Comparison of ENCODE assay signal across 7 mouse cellular contexts in genomic region chr6:115992981-115993380, GRCm38 (mm10). TPM values are rescaled to one million over a fixed set of nuclear protein-coding genes. Genes with fewer than 3 reads are reported as not detected.
DNase-seq lines count a peak whose midpoint lies in the region; ATAC-seq and TF ChIP-seq lines count a peak whose summit lies in the region.

No protein-coding gene starts in this region.

- no peaks in the 10 kb centered on the region for H3K9me3 ChIP-seq in lung, postnatal 0 days (ENCODE audit: low read length)
- no peaks in the 10 kb centered on the region for H3K9me3 ChIP-seq in forebrain, embryonic 15.5 days
- H3K9me3 ChIP-seq in limb, embryonic 15.5 days, result no peaks in the 10 kb centered on the region
- no peaks in the 10 kb centered on the region for H3K9me3 ChIP-seq in stomach, postnatal 0 days (ENCODE audit: control insufficient read depth, low read length)

- ATAC-seq in lung, postnatal 0 days, result no peak
- ATAC-seq in forebrain, embryonic 15.5 days (replicated peaks), result no peak
- no peak for ATAC-seq in limb, embryonic 15.5 days (ENCODE audit: insufficient number of reproducible peaks, low FRiP score, low TSS enrichment, low read depth)
- no peak for ATAC-seq in stomach, postnatal 0 days (ENCODE audit: low FRiP score, low TSS enrichment)

- H3K9ac ChIP-seq in lung, postnatal 0 days (replicated peaks; ENCODE audit: low read depth), result peak overlapping the region; percentile 58
- H3K9ac ChIP-seq in forebrain, embryonic 15.5 days (replicated peaks), result peak overlapping the region; percentile 45
- H3K9ac ChIP-seq in limb, embryonic 15.5 days, result no peak overlapping the region
- H3K9ac ChIP-seq in stomach, postnatal 0 days (ENCODE audit: low read length), result peak overlapping the region; percentile 68

- H3K27me3 ChIP-seq in lung, postnatal 0 days (replicated peaks; ENCODE audit: insufficient read depth, low read length), result no peaks in the 10 kb centered on the region
- peaks cover 23% of the 10 kb centered on the region for H3K27me3 ChIP-seq in forebrain, embryonic 15.5 days
- peaks cover 42% of the 10 kb centered on the region for H3K27me3 ChIP-seq in limb, embryonic 15.5 days
- H3K27me3 ChIP-seq in stomach, postnatal 0 days (ENCODE audit: control insufficient read depth, insufficient read depth, low read length), result no peaks in the 10 kb centered on the region; the same call in 1 of the 2 replicates

- TF ChIP-seq CTCF in lung, postnatal 0 days (IDR thresholded peaks at IDR 0.05), result no peak
- TF ChIP-seq CTCF in stomach, postnatal 0 days (IDR thresholded peaks at IDR 0.05; ENCODE audit: low read depth), result no peak

- DNase-seq in lung, postnatal 0 days (ENCODE audit: low spot score), result no peak
- DNase-seq in lung, postnatal 14 days, result no peak
- DNase-seq in stomach, postnatal 0 days (ENCODE audit: low spot score), result no peak
- no peak for DNase-seq in spleen, postnatal 14 days (ENCODE audit: low spot score in 2 of 2)
- no peak for DNase-seq in cerebellum, adult 11 months

- H3K27ac ChIP-seq in lung, postnatal 0 days (ENCODE audit: low read length), result peak overlapping the region; percentile 65; the same call in 1 of the 2 replicates
- no peak overlapping the region for H3K27ac ChIP-seq in forebrain, embryonic 15.5 days (replicated peaks)
- H3K27ac ChIP-seq in limb, embryonic 15.5 days, result no peak overlapping the region
- H3K27ac ChIP-seq in stomach, postnatal 0 days (replicated peaks), result peak overlapping the region; percentile 53; the same call in 1 of the 2 replicates

- TF ChIP-seq EP300 in lung, postnatal 0 days (IDR thresholded peaks at IDR 0.05), result no peak
- no peak for TF ChIP-seq EP300 in stomach, postnatal 0 days (optimal IDR thresholded peaks at IDR 0.05)

- peak overlapping the region; percentile 74 for H3K4me2 ChIP-seq in lung, postnatal 0 days (replicated peaks; ENCODE audit: low read depth, low read length)
- H3K4me2 ChIP-seq in forebrain, embryonic 15.5 days (replicated peaks), result peak overlapping the region; percentile 67
- H3K4me2 ChIP-seq in limb, embryonic 15.5 days, result peak overlapping the region; percentile 94
- H3K4me2 ChIP-seq in stomach, postnatal 0 days (replicated peaks; ENCODE audit: low read depth), result peak overlapping the region; percentile 81

- 23% methylated on average over 6 of the region's 6 CpGs for WGBS in lung, postnatal 0 days
- 45% methylated on average over 6 of the region's 6 CpGs for WGBS in forebrain, embryonic 15.5 days
- WGBS in limb, embryonic 15.5 days, result 51% methylated on average over 6 of the region's 6 CpGs
- 31% methylated on average over 6 of the region's 6 CpGs for WGBS in stomach, postnatal 0 days

- H3K36me3 ChIP-seq in lung, postnatal 0 days (ENCODE audit: insufficient read depth, low read length), result no peaks in the 10 kb centered on the region
- H3K36me3 ChIP-seq in forebrain, embryonic 15.5 days, result no peaks in the 10 kb centered on the region
- H3K36me3 ChIP-seq in limb, embryonic 15.5 days, result no peaks in the 10 kb centered on the region
- H3K36me3 ChIP-seq in stomach, postnatal 0 days (ENCODE audit: control insufficient read depth, insufficient read depth, low read length), result no peaks in the 10 kb centered on the region

- peaks cover 12% of the 10 kb centered on the region for H3K4me1 ChIP-seq in lung, postnatal 0 days (ENCODE audit: insufficient read depth, low read depth, low read length)
- peaks cover 21% of the 10 kb centered on the region for H3K4me1 ChIP-seq in forebrain, embryonic 15.5 days
- peaks cover 55% of the 10 kb centered on the region for H3K4me1 ChIP-seq in limb, embryonic 15.5 days
- H3K4me1 ChIP-seq in stomach, postnatal 0 days (replicated peaks; ENCODE audit: control insufficient read depth, insufficient read depth), result peaks cover 3% of the 10 kb centered on the region

- H3K4me3 ChIP-seq in lung, postnatal 0 days (ENCODE audit: low read depth, low read length), result peak overlapping the region; percentile 76
- peak overlapping the region; percentile 60 for H3K4me3 ChIP-seq in forebrain, embryonic 15.5 days
- peak overlapping the region; percentile 62 for H3K4me3 ChIP-seq in limb, embryonic 15.5 days
- peak overlapping the region; percentile 60 for H3K4me3 ChIP-seq in stomach, postnatal 0 days (ENCODE audit: low read depth, low read length)

RNA-seq across cellular contexts. Expression of gene Plxnd1, which starts 1.8 kb away (rescaled TPM):
- polyA plus RNA-seq in lung, postnatal 0 days (2015; fragmentation: Nextera tagmentation; extraction: Ambion mirVana), result 26.9 and 33.4 TPM in 2 replicates
- 13.5 and 21.4 TPM in 2 replicates for polyA plus RNA-seq in forebrain, embryonic 15.5 days (2015; fragmentation: Nextera tagmentation; extraction: Ambion mirVana)
- polyA plus RNA-seq in limb, embryonic 15.5 days (2015; fragmentation: Nextera tagmentation; extraction: Ambion mirVana), result 31.7 and 32.2 TPM in 2 replicates
- polyA plus RNA-seq in stomach, postnatal 0 days (2015; fragmentation: Nextera tagmentation; extraction: Ambion mirVana), result 9.7 and 10.4 TPM in 2 replicates

RNA-seq across cellular contexts. Expression of gene H1foo, which starts 48.2 kb away (rescaled TPM):
- polyA plus RNA-seq in lung, postnatal 0 days (2015; fragmentation: Nextera tagmentation; extraction: Ambion mirVana), result not detected in 2 replicates
- polyA plus RNA-seq in forebrain, embryonic 15.5 days (2015; fragmentation: Nextera tagmentation; extraction: Ambion mirVana), result not detected in 2 replicates
- not detected in 2 replicates for polyA plus RNA-seq in limb, embryonic 15.5 days (2015; fragmentation: Nextera tagmentation; extraction: Ambion mirVana)
- not detected in 2 replicates for polyA plus RNA-seq in stomach, postnatal 0 days (2015; fragmentation: Nextera tagmentation; extraction: Ambion mirVana)

Comparison
In these comparisons a context has a peak if more than half of its experiments do, and no peak if none do; other contexts are left out.
1. H3K27ac ChIP-seq: peak in lung, postnatal 0 days (single experiment) and stomach, postnatal 0 days (single experiment); none in forebrain, embryonic 15.5 days (single experiment) and limb, embryonic 15.5 days (single experiment).
2. Peak in every context shown above with its lines, with median percentiles within 50 percentile points of each other: H3K4me2 ChIP-seq and H3K4me3 ChIP-seq.